Mouse (Mus musculus) liver, embryonic 14.5 days (tissue): Measurements from ENCODE around the gene Arhgap21.

Experiments used
- CTCF ChIP-seq: IDR thresholded peaks from 2 replicates; pipeline ENCODE4 v1.5.1; 2016; ENCODE audit warnings: antibody characterized with exemption, low read depth, control low read depth
- EP300 ChIP-seq: IDR thresholded peaks from 2 replicates; pipeline ENCODE4 v1.6.1; 2016; ENCODE audit warnings: antibody characterized with exemption, low read depth

GRCm38 (mm10) chr2:20943222-20943621, 25.5 kb downstream of the Arhgap21 start:
- TF ChIP-seq CTCF (peak; percentile 48; the same call in 1 of the 2 replicates), EP300 (no peak)
